20 mouse cellular contexts compared by ENCODE assay signal in the genomic region with DNA sequence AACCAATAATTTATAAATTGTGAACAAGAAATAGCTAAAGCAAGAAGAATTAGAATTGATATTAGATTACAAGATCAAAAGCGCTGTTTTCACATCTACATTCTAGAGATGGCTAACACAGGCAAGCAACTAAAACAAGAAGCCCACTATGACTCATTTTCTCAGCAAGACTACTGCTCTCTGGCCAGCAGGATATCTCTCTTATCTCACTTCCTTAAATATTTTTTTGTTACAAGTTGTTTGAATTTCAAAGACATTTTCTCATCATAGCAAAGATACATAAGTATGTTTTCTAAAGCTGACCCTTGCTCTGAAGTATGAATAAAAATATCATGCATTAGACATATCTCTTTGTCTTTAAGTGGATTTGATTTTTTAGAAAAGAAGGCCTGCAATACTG.
"Had no signal": no experiment of that assay in that cellular context is flagged by ENCODE, and none has a peak within 500 bp of the region (broad histone marks: within the 10 kb centered on the region; RNA-seq: fewer than 3 reads in every experiment).

No protein-coding gene starts in this region.

- H3K4me3 ChIP-seq: lung, embryonic 15.5 days; midbrain, embryonic 10.5 days; midbrain, embryonic 12.5 days; myocyte; neural tube, embryonic 13.5 days; neural tube, embryonic 15.5 days had no signal

- DNase-seq: liver, postnatal 0 days; lung, adult 2 months; lung, postnatal 10 days; lung, postnatal 4 days; midbrain, embryonic 14.5 days; retina, postnatal 1 day; right cerebral cortex, adult 18-20 months; right cerebral cortex, postnatal 25 days; right cerebral cortex, postnatal 4 days; spleen, adult 18-20 months; thymus, adult 18-20 months; thymus, postnatal 14 days; thymus, postnatal 36 days had no signal

- H3K36me3 ChIP-seq: lung, embryonic 15.5 days; midbrain, embryonic 10.5 days; midbrain, embryonic 12.5 days; neural tube, embryonic 13.5 days; neural tube, embryonic 15.5 days had no signal

- ATAC-seq: liver, postnatal 0 days; midbrain, embryonic 16.5 days had no signal

- H3K27me3 ChIP-seq: lung, embryonic 15.5 days; midbrain, embryonic 12.5 days; neural tube, embryonic 13.5 days; neural tube, embryonic 15.5 days had no signal

- H3K9ac ChIP-seq: liver, postnatal 0 days; lung, embryonic 15.5 days; midbrain, embryonic 12.5 days; neural tube, embryonic 13.5 days; neural tube, embryonic 15.5 days had no signal

- H3K27ac ChIP-seq: lung, embryonic 15.5 days; midbrain, embryonic 10.5 days; midbrain, embryonic 12.5 days; neural tube, embryonic 13.5 days; neural tube, embryonic 15.5 days had no signal

- H3K4me2 ChIP-seq: lung, embryonic 15.5 days; midbrain, embryonic 12.5 days; neural tube, embryonic 13.5 days; neural tube, embryonic 15.5 days had no signal

- H3K9me3 ChIP-seq: lung, embryonic 15.5 days; midbrain, embryonic 10.5 days; midbrain, embryonic 12.5 days; neural tube, embryonic 13.5 days; neural tube, embryonic 15.5 days had no signal

- H3K4me1 ChIP-seq: lung, embryonic 15.5 days; midbrain, embryonic 10.5 days; midbrain, embryonic 12.5 days; neural tube, embryonic 13.5 days; neural tube, embryonic 15.5 days had no signal
